Mouse (Mus musculus) ES-CJ7 (cell line): Measurements from ENCODE around the gene Gpr15.
A peak's percentile ranks its signal among the peaks of the same experiment; 100 is the strongest.

Source experiments
- DNase-seq: peaks from one replicate; pipeline ENCODE4 v3.0.0; 2011; ENCODE audit warnings: low read depth, low spot score

Gpr15 gene

GRCm38 (mm10) chr16:58671212-58671985, 47.5 kb downstream of the Gpr15 start:
- DNase-seq: no peak

GRCm38 (mm10) chr16:58670643-58671042, 48.2 kb downstream of the Gpr15 start:
- peak; percentile 17 for DNase-seq

GRCm38 (mm10) chr16:58669917-58670630, 48.8 kb downstream of the Gpr15 start, which contains the start of gene Cpox:
Gene Cpox (plus strand): TSS chr16:58670292.
- peak; percentile 86 for DNase-seq

GRCm38 (mm10) chr16:58669264-58669663, 49.6 kb downstream of the Gpr15 start:
- no peak for DNase-seq

GRCm38 (mm10) chr16:58668586-58668985, 50.3 kb downstream of the Gpr15 start:
- DNase-seq: no peak
